Mouse (Mus musculus): ENCODE results near the gene Arrb1. TPM values are rescaled to one million over a fixed set of nuclear protein-coding genes. Genes with fewer than 3 reads are reported as not detected.

Gene Arrb1
- total RNA-seq, 2 experiments from 2014 or later = 22.3 to 25.3 TPM

DNA sequence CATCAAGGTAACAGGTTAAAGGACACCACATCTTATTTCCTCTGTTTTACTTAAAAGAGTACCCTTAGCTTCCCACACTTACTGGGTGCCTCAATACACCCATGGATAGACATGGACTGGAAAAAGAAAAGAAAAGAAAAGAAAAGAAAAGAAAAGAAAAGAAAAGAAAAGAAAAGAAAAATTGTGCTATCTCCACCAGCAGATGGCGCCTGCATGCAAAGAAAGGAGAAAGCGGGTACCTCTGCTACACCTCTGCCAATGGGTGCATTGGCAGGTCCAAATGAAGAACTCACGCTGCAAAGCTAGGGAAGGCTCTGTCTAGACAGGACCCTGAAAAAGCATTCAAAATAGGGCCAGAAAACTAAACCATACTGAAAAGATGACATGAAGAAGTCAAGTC is 83.6 kb downstream of the Arrb1 start:
- intact Hi-C loops (cut with DNase I) = loop anchor here (1.0 kb wide), 3 partner anchors 176 to 257 kb away; no protein-coding TSS in a partner anchor
- peak; percentile 37 to 49 for DNase-seq

DNA sequence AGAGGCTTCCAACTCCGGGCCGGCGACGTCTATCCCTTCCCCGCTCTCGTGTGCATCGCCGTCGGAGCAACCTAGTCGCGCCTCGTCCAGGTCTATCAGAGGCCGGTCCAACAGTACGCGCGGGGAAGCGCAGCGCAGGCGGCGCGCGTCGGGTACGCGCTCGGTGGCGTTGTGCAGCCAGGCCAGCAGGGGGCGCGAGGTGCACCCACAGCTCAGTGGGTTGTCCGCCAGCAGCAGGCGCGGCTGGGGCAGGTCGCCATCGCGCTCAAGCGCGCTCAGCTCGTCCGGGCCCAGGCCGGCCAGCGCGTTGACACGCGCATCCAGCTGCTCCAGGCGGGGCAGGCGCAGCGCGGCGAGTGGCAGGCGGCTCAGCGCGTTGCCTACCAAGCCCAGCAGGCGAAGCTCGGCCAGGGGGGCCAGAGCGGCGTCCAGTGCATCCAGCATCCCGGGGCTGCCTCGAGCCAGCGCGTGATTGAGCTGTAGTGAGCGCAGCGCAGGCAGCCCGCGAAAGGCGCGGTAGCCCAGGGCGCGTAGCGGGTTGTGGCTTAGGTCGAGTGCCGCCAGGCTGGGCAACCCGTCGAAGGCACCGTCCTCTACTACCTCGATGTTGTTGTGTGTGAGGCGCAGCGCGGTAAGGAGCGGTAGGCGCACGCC is 90.6 kb downstream of the Arrb1 start:
- intact Hi-C loops (cut with DNase I) = loop anchor here (1.0 to 2.0 kb wide), 3 partner anchors 33 to 172 kb away; no protein-coding TSS in a partner anchor
- DNase-seq = peak; percentile 92 to 94

GRCm38 (mm10) chr7:99626376-99627270 is 91.4 kb downstream of the Arrb1 start, which contains the start of gene Tpbgl:
TSS of gene Tpbgl (minus strand) at chr7:99627103.
- intact Hi-C loops (cut with DNase I) = loop anchor here (2.0 kb wide), 1 partner anchor 32 kb away; no protein-coding TSS in a partner anchor
- DNase-seq = peak; percentile 77 to 79

DNA sequence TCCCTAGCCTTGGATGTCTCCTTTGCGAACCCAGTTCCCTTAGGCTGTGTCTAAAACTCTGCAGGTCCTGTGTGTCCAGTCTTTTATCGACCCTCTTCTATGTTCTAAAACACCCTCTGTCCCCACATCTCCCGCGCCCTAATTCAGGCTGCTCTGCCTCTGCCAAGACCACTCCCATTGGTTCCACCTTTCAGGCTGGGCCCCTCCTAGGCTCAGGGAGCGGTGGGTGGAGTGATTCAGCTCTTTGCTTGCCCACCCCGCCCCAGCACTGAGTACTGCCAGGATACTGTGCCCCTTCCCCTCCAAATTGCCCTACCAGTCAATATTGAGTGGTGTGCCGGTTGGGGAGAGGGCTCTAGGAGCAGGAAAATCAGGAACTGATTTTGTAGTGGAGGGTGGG is 92.1 kb downstream of the Arrb1 start:
- intact Hi-C loops (cut with DNase I) = loop anchor here (2.0 kb wide), 1 partner anchor 31 kb away; no protein-coding TSS in a partner anchor
- DNase-seq = no peak

GRCm38 (mm10) chr7:99632286-99632685 is 97.0 kb downstream of the Arrb1 start:
- DNase-seq = no peak
- intact Hi-C loops (cut with DNase I) = no loop called here

DNA sequence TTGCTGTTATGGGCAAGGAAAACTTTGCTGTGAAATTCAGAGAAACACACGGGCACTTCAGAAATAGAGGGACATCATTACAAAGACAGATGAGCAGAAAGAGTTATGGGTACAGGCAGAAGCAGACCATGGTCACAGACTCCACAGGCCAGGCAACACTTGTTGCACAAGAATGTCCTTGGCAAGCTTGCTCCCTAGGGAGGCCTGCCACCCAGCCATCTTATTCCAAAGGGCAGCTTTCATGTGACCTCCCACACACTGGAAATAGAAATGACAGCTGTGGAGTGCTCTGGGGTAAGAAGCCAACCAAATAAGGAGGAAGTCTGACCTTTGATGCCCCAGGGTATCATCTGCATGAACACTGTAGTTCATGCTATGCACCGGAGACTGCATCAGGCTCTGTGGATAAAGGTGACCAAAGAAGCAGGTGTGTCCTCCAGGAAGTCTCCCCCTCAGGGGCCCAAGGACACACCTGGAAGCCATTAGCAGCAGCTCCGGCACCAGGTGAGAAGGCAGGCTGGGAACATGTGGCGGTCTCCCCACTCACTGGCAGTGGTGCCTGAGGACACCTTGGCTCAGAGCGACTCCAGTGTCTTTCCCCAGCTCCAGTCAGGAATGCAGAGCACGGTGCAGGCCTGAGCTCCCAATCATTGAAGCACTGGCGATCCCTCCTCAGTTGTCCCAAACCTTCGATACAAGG is 98.8 kb downstream of the Arrb1 start:
- intact Hi-C loops (cut with DNase I) = no loop called here
- DNase-seq = no peak

GRCm38 (mm10) chr7:99641245-99641644 is 106.0 kb downstream of the Arrb1 start:
- intact Hi-C loops (cut with DNase I) = no loop called here
- no peak for DNase-seq

GRCm38 (mm10) chr7:99642078-99642477 is 106.8 kb downstream of the Arrb1 start:
- no peak for DNase-seq
- intact Hi-C loops (cut with DNase I) = no loop called here

- intact Hi-C loops (cut with DNase I) = no loop called here
- no peak for DNase-seq
Measured at GRCm38 (mm10) chr7:99644701-99645100, 109.4 kb downstream of the Arrb1 start.

DNA sequence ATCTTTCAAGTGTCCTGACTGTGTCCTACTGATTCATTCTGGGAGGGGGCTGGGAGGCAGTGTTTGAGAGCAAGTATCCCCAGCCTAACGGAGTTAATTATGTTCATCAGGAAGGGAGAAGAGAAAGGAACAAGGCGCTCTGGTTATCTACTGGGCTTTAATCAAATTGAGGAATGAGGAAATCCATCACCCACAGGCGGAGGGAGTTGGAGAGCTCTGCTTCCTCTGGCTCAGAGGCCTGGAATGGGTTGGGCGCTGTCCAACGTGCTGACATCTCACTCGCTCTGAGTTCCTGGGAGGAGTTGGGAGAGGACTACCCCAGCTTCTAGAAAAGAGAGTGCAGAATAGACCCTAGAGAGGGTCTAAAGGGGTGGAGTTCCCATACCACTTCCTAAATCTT is 113.4 kb downstream of the Arrb1 start:
- intact Hi-C loops (cut with DNase I) = no loop called here
- DNase-seq = peak; percentile 74 to 77

GRCm38 (mm10) chr7:99649585-99649984 is 114.3 kb downstream of the Arrb1 start:
- intact Hi-C loops (cut with DNase I) = no loop called here
- no peak for DNase-seq

GRCm38 (mm10) chr7:99654244-99654643 is 119.0 kb downstream of the Arrb1 start:
- DNase-seq = no peak
- intact Hi-C loops (cut with DNase I) = no loop called here

Small RNA genes within 50 kb of the gene (microRNA-seq; reads per million reads assigned to microRNA genes)
- gene Mir326 (ENCODE audit: borderline number of aligned reads in 2 of 2) = 58.5 to 73.7 reads per million in 2 experiments

Other genes with a start within 250 kb of the Arrb1 start
- gene Serpinh1, start 182.2 kb upstream of the Arrb1 start, total RNA-seq (2021) = 100 to 1,000 TPM; 241 to 339 TPM
- 10 to 100 TPM; 22.6 to 23.2 TPM for gene Gdpd5, start 154.1 kb upstream of the Arrb1 start, total RNA-seq (2021)
- gene Klhl35, start 69.5 kb upstream of the Arrb1 start, total RNA-seq (2021) = not detected
- gene Rps3, start 51.7 kb upstream of the Arrb1 start, total RNA-seq (2021) = 100 to 1,000 TPM; 324 to 333 TPM
- 1 to 10 TPM; 3.0 to 3.6 TPM for gene Tpbgl, start 91.6 kb downstream of the Arrb1 start, total RNA-seq (2021)
- 10 to 100 TPM in 1 of 2 experiments, 1 to 10 TPM in 1; 9.0 to 12.0 TPM for gene Slco2b1, start 175.9 kb downstream of the Arrb1 start, total RNA-seq (2021)
- under 1 TPM in 1 of 2 experiments, not detected in 1; 0.22 TPM for gene Olfr520, start 194.8 kb downstream of the Arrb1 start, total RNA-seq (2021)
- not detected for gene Olfr521, start 228.0 kb downstream of the Arrb1 start, total RNA-seq (2021)

All from heart, postnatal 36 days (tissue).